Mouse (Mus musculus) erythroblast, adult 5-6 weeks (primary cell): ENCODE measurements around the gene Ubr2. TPM values are rescaled to one million over a fixed set of nuclear protein-coding genes. Genes with fewer than 3 reads are reported as not detected.

Source experiments
- ATAC-seq: replicated peaks from 2 replicates; pipeline ENCODE4 v1.8.0; 2016; ENCODE audit warnings: moderate number of reproducible peaks, mild to moderate bottlenecking, moderate TSS enrichment, inconsistent platforms; ENCODE audit not compliant: poor library complexity, low FRiP score, severe bottlenecking
- total RNA-seq, 2 experiments: library from RNA; stranded (forward) in 1 of 2; stranded (reverse) in 1 of 2; fragments of 150-400 nt in 1 of 2; fragments of 200-764, 138-1000 nt in 1 of 2; gene quantifications; 2 replicates each; pipeline versions ENCODE4 v1.2.3 to v1.2.4; 2015 to 2017; ENCODE audit warnings: low replicate concordance in 2 of 2

Ubr2 gene
- total RNA-seq (2015; ENCODE audit: low replicate concordance) = 51.5 and 58.7 TPM in 2 replicates
- 91.1 and 95.8 TPM in 2 replicates for total RNA-seq (2017; ENCODE audit: low replicate concordance)

DNA sequence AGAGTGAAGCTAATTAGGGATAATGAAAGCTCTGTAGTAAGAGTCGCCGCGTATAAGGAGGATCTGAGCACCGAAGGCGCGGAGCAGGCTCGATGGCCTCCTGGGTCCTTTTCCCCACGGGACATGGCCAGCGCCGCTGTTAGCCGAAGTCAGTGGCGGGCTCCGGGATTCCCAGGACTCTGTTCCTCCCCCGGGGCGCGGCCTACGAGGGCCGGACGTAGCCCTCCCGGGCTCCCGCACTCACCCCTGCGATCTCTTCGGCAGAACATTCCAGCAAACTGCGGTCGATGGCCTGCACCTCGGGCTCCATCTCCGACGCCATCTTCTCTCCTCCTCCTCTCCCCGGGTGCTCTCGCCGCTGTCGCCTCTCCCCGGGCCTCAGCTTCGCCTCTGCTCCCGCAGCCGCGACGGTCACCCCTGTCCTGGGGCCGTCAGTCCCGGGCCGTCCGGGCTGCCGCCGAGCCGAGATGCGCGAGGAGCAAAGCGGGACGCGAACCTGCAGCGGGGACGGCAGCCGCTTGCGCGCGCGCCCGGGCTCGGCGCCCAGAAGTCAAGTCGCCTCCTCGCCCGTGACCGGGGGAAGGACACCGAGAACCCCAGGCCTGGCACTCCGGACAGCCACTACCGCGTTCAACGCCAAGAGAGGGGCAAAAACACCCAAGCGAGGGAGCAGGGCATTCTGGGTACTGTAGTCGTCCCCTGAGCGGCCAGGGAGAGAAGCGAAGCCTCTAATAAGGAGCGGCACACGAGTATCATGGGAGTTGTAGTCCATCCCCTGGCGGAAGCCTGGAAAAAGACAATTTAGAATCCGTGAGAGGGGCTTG is at the start of gene Ubr2:
TSS of gene Ubr2 (minus strand) at position 659 of the 824 bp plus-strand sequence.
- ATAC-seq = peak; percentile 94

DNA sequence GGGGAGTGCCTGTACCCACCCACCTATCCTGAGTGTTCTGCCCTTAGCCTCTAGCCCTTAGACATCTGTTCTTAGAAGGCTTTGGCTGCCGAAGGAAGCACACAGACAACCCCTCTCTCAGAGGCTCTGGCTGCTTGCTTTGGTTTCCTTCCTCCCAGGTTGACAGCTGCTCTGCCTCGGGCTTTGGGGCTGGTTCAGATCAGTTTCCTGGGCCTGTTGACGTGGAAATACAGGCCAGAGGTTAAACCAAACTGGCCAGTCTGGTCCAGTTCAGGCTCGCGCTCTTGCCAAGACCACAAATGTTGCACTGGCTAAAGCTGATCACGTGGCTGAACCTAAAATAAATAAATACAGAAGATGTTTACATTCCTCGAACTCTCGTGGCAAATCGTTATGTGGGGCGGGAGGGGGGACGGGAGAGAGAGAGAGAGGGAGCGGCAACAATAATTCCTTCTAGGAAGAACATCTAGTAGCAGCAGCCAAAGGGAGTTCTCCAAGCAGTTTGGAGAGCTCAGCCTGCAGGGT is 49.5 kb upstream of the Ubr2 start:
- no peak for ATAC-seq

- ATAC-seq = no peak
Measured at GRCm38 (mm10) chr17:47057966-47058365, 47.6 kb upstream of the Ubr2 start.

DNA sequence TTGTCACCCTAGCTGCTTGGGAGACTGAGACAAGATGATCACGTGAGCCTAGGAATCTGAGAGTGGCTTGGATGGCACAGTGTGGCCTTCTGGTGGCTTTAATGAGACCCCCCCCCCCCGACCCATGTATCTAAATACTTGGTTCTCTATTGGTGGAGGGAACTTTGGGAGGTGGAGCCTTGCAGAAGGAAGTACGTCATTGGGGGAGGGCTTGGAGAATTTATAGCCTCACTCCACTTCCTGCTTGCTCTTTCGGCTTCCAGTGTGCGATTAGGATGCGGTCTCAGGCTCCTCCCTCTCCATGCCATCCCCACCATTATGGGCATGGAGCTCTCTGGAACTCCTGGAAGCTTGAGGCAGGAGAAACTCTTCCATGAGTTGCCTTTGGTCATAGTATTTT is 46.1 kb upstream of the Ubr2 start:
- no peak for ATAC-seq

DNA sequence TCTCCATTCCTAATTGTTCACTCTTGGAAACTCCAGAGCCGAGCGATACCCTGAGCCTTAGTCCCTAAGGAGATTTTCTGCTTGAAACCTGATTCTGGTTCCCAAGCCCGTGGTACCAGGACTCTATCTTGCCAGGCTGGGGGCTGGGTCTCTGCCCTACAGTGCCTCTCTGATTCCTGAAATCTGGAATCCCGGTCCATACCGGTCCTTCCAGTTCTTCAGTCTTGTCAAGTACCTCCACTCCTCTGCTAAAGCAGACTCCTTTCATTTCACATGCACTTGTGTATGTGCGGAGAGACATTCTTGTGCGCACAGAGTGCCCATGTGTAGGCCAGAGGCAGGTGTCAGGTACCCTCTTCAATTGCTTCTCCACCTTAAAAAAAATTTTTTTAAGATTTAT is 44.8 kb upstream of the Ubr2 start:
- no peak for ATAC-seq

- no peak for ATAC-seq
Measured at GRCm38 (mm10) chr17:47054613-47055012, 44.3 kb upstream of the Ubr2 start.

- no peak for ATAC-seq
Measured at GRCm38 (mm10) chr17:47050678-47051077, 40.3 kb upstream of the Ubr2 start.

DNA sequence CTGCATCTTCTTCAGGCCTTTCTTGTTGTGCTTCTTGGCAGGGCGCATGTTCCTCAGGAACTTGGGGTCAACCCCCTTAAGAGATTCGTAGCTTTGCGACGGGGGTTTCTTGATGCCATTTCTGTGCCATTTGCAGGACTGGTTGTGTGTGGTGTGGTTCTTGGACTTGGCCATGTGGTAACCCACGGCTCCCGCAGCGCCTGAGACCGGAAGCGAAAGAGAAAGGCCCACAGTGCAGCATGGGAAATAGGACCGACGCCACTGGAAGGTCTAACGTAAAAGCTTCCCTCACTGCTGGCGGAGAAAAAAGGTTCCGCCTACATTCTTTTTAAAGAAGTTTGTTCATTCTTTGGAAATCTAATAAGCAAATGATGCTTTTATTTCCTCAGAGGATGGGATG is 32.5 kb upstream of the Ubr2 start:
- no peak for ATAC-seq

DNA sequence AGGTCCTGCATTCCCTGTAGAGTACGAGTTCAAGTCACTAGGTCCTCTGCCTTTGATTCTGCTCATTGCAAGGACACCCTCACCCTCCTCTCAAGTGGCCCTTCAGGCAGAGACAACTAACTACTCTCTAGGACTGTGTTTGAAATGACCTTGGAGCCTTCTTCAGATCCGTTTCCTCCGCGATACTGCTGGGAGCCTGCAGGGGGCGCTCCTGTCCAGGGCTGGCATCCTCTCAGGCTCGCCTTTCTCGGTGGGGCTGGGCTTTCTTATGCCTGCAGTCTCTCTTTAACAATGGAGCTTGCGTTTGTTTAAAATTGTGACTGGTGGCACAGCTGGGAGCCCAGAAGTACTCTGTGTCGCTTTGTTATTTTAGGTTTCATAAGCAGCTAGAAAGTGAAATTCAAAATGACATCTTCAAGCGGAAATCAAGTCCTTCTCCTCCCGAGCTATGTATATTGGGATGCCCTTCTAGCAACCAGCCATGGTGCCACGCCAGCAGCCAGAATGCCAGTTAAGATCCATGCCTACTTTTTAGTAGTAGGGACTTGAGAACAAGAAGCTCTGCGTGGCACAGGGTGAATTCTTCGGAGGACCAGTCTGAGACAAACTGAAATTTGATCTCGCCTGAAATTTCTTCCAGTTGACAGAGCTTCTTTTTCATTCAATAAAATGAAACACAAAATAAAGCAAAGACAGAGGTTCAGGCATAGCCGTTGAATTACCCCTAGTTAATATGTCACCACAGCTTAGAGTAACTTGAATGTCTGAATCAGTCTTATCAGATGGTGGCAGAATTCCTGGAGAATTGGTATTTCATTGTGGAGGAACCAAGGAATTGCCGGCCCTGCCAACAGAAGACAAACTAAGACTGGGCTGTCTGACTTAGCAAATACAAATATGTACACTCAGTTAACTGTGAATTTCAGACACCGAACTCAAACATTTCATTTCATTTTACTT is 28.8 kb upstream of the Ubr2 start:
- peak; percentile 74 for ATAC-seq

- ATAC-seq = no peak
Measured at GRCm38 (mm10) chr17:47034536-47034935, 24.2 kb upstream of the Ubr2 start.

GRCm38 (mm10) chr17:47033643-47034042 is 23.3 kb upstream of the Ubr2 start:
- no peak for ATAC-seq

- ATAC-seq = no peak
Measured at GRCm38 (mm10) chr17:47024805-47025204, 14.4 kb upstream of the Ubr2 start.

- no peak for ATAC-seq
Measured at GRCm38 (mm10) chr17:47023369-47023768, 13.0 kb upstream of the Ubr2 start.

GRCm38 (mm10) chr17:47012896-47013295 is 2.5 kb upstream of the Ubr2 start:
- no peak for ATAC-seq

GRCm38 (mm10) chr17:47011661-47012043 is 1.3 kb upstream of the Ubr2 start:
- no peak for ATAC-seq

GRCm38 (mm10) chr17:47010722-47011660 is 635 bp upstream of the Ubr2 start:
- peak; percentile 49; the same call in 1 of the 2 replicates for ATAC-seq

DNA sequence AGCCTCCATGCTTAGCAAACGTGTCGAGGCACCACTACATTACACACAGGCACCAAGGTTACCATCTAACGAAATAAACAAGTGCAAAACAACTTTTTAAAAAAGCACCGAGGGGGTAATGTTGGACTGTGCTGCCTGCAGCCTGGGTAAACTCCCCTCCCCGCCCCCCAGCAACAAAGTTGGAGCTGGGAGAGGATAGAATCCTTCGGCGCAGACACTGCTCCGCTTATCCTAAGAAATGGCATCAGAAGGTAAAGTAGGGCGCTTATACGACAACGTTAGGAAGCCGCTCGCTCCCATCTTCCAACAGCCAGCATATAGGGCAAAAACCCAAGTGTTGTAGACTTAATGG is 834 bp downstream of the Ubr2 start:
- peak; percentile 20; the same call in 1 of the 2 replicates for ATAC-seq

DNA sequence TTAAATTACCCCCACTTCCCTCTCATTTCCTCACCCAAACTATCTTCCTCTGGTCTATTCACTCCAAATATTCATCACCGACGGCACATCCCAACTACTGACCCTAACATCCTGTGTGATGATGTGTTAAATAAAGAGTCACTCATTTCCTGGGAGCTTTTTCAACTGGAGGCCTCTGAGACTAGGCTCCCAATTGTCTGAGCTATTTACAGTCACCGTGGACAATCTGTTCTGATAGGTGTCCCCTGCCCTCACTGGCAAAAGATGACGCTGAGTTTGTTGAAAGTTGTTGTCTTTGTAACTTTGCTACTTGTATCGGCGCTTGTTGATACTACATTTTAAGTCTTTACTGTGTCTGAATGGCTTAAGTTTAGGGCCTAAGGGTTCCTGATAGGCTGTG is 1.3 kb downstream of the Ubr2 start:
- ATAC-seq = peak; percentile 32

GRCm38 (mm10) chr17:47008506-47008905 is 1.9 kb downstream of the Ubr2 start:
- no peak for ATAC-seq
